15 mouse cellular contexts compared by ENCODE assay signal in the genomic region with DNA sequence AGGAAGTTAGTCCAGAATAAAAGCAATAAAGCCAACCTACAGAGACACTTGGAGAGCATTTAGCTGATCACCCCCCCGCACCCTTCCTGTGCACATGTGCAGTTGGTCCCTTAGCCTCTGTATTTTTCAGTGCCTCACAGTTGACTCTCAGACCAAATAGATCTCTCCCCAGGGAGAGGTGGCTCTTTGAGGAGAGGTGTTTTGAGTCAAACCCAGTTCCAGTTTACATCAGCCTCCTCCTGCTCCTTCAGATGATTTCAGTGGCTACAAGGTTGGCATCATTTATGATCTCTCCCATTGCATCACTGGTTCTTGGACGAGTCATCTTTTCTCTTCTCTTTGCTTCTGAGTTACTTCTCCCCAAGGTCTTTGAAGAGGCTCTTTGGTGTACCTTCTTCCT.
"Had no signal": no experiment of that assay in that cellular context is flagged by ENCODE, and none has a peak within 500 bp of the region (broad histone marks: within the 10 kb centered on the region; RNA-seq: fewer than 3 reads in every experiment).

No protein-coding gene starts in this region.

- H3K4me3 ChIP-seq: lung, embryonic 15.5 days; megakaryocyte, embryonic 14.5 days; midbrain, embryonic 13.5 days; midbrain, embryonic 15.5 days; neural tube, embryonic 12.5 days; stomach, embryonic 15.5 days had no signal

- H3K4me1 ChIP-seq: megakaryocyte, embryonic 14.5 days; stomach, embryonic 15.5 days had no signal

- H3K9me3 ChIP-seq: lung, embryonic 15.5 days; midbrain, embryonic 13.5 days; midbrain, embryonic 15.5 days; neural tube, embryonic 12.5 days; stomach, embryonic 15.5 days had no signal

- H3K27me3 ChIP-seq: lung, embryonic 15.5 days; megakaryocyte, embryonic 14.5 days; midbrain, embryonic 13.5 days; midbrain, embryonic 15.5 days; neural tube, embryonic 12.5 days; stomach, embryonic 15.5 days had no signal

- H3K9ac ChIP-seq: lung, embryonic 15.5 days; midbrain, embryonic 13.5 days; midbrain, embryonic 15.5 days; neural tube, embryonic 12.5 days; stomach, embryonic 15.5 days had no signal

- ATAC-seq: midbrain, embryonic 13.5 days; midbrain, embryonic 15.5 days had no signal

- H3K4me2 ChIP-seq: lung, embryonic 15.5 days; midbrain, embryonic 11.5 days; midbrain, embryonic 13.5 days; midbrain, embryonic 15.5 days; neural tube, embryonic 12.5 days; stomach, embryonic 15.5 days had no signal

- H3K27ac ChIP-seq: macrophage; midbrain, embryonic 13.5 days; midbrain, embryonic 15.5 days; neural tube, embryonic 12.5 days; stomach, embryonic 15.5 days; stomach, postnatal 0 days had no signal

- H3K36me3 ChIP-seq: lung, embryonic 15.5 days; midbrain, embryonic 13.5 days; midbrain, embryonic 15.5 days; neural tube, embryonic 12.5 days; stomach, embryonic 15.5 days had no signal

- DNase-seq: lung, postnatal 14 days; lung, postnatal 36 days; right cerebral cortex, postnatal 14 days; thymus, adult 2 months; thymus, postnatal 25 days; thymus, postnatal 4 days had no signal
